ENCODE assay signal across 27 mouse cellular contexts in genomic region chr5:28903805-28904320, GRCm38 (mm10).
DNase-seq lines count a peak whose midpoint lies in the region; ATAC-seq and TF ChIP-seq lines count a peak whose summit lies in the region.
"Had no signal": no experiment of that assay in that cellular context is flagged by ENCODE, and none has a peak within 500 bp of the region (broad histone marks: within the 10 kb centered on the region; RNA-seq: fewer than 3 reads in every experiment).

No protein-coding gene starts in this region.

- no peak for ATAC-seq in hindbrain, embryonic 11.5 days (ENCODE audit: low FRiP score)
- peak; percentile 33; the same call in 1 of the 2 replicates for ATAC-seq in stomach, embryonic 14.5 days (ENCODE audit: insufficient number of reproducible peaks, insufficient read depth, low FRiP score, low read depth)
- ATAC-seq in stomach, postnatal 0 days (ENCODE audit: low FRiP score, low TSS enrichment): no peak
- ATAC-seq: activated CD4-positive, CD25-positive, alpha-beta regulatory T cell, adult 4 months; liver, embryonic 12.5 days had no signal

- H3K27ac ChIP-seq in hindbrain, embryonic 10.5 days: peak overlapping the region; percentile 64; the same call in 1 of the 2 replicates
- H3K27ac ChIP-seq in hindbrain, embryonic 11.5 days (ENCODE audit: low read depth, low read length): no peak overlapping the region
- H3K27ac ChIP-seq in stomach, embryonic 14.5 days (ENCODE audit: low read length): no peak overlapping the region; the same call in 1 of the 2 replicates
- H3K27ac ChIP-seq in stomach, postnatal 0 days (replicated peaks): no peak overlapping the region
- peak overlapping the region; percentile 30; the same call in 1 of the 2 replicates for H3K27ac ChIP-seq in embryonic facial prominence, embryonic 10.5 days (replicated peaks)
- H3K27ac ChIP-seq: embryonic facial prominence, embryonic 15.5 days; heart, embryonic 13.5 days; hindbrain, embryonic 13.5 days; kidney, embryonic 15.5 days; limb, embryonic 13.5 days; liver, embryonic 12.5 days had no signal

- peaks cover 11% of the 10 kb centered on the region for H3K4me1 ChIP-seq in hindbrain, embryonic 10.5 days (replicated peaks)
- H3K4me1 ChIP-seq in hindbrain, embryonic 11.5 days (replicated peaks; ENCODE audit: control insufficient read depth, insufficient read depth, low read length): no peaks in the 10 kb centered on the region
- no peaks in the 10 kb centered on the region for H3K4me1 ChIP-seq in stomach, embryonic 14.5 days (ENCODE audit: control insufficient read depth, insufficient read depth, low read length)
- H3K4me1 ChIP-seq in stomach, postnatal 0 days (replicated peaks; ENCODE audit: control insufficient read depth, insufficient read depth): no peaks in the 10 kb centered on the region
- H3K4me1 ChIP-seq in embryonic facial prominence, embryonic 10.5 days: peaks cover 14% of the 10 kb centered on the region
- H3K4me1 ChIP-seq: embryonic facial prominence, embryonic 15.5 days; heart, embryonic 13.5 days; kidney, embryonic 15.5 days; limb, embryonic 13.5 days; liver, embryonic 12.5 days had no signal

- no peak for TF ChIP-seq EP300 in stomach, postnatal 0 days (optimal IDR thresholded peaks at IDR 0.05)

- TF ChIP-seq CTCF in stomach, postnatal 0 days (IDR thresholded peaks at IDR 0.05; ENCODE audit: low read depth): no peak

- no peaks in the 10 kb centered on the region for H3K9me3 ChIP-seq in hindbrain, embryonic 10.5 days
- H3K9me3 ChIP-seq in hindbrain, embryonic 11.5 days (ENCODE audit: control insufficient read depth, low read length): no peaks in the 10 kb centered on the region
- no peaks in the 10 kb centered on the region for H3K9me3 ChIP-seq in stomach, embryonic 14.5 days (ENCODE audit: control insufficient read depth, low read depth, low read length)
- H3K9me3 ChIP-seq in stomach, postnatal 0 days (ENCODE audit: control insufficient read depth, low read length): no peaks in the 10 kb centered on the region
- no peaks in the 10 kb centered on the region for H3K9me3 ChIP-seq in embryonic facial prominence, embryonic 10.5 days
- H3K9me3 ChIP-seq: embryonic facial prominence, embryonic 15.5 days; G1E; heart, embryonic 13.5 days; hindbrain, embryonic 13.5 days; kidney, embryonic 15.5 days; limb, embryonic 13.5 days; liver, embryonic 12.5 days had no signal

- DNase-seq in hindbrain, embryonic 10.5 days (ENCODE audit: low spot score): peak; percentile 6
- no peak for DNase-seq in hindbrain, embryonic 11.5 days (ENCODE audit: low spot score)
- DNase-seq in stomach, postnatal 0 days (ENCODE audit: low spot score): no peak
- peak; percentile 35 for DNase-seq in embryonic facial prominence, embryonic 10.5 days (ENCODE audit: low spot score)
- no peak for DNase-seq in adrenal gland, adult 2 months
- DNase-seq in MN1 (ENCODE audit: low spot score): no peak
- DNase-seq: B cell, adult 2 months; cerebellum, adult 8-10 months; gastrocnemius, postnatal 10 days; heart, postnatal 14 days; kidney, adult 11 months; kidney, postnatal 36 days; layer of hippocampus, postnatal 36 days; lung, adult 18-20 months; lung, postnatal 14 days; right cerebral cortex, postnatal 25 days; spleen, adult 18-20 months; thymus, postnatal 14 days had no signal

- no peaks in the 10 kb centered on the region for H3K36me3 ChIP-seq in hindbrain, embryonic 10.5 days
- H3K36me3 ChIP-seq in hindbrain, embryonic 11.5 days (ENCODE audit: control insufficient read depth, insufficient read depth, low read length): no peaks in the 10 kb centered on the region
- H3K36me3 ChIP-seq in stomach, embryonic 14.5 days (ENCODE audit: control insufficient read depth, insufficient read depth, low read length): no peaks in the 10 kb centered on the region
- no peaks in the 10 kb centered on the region for H3K36me3 ChIP-seq in stomach, postnatal 0 days (ENCODE audit: control insufficient read depth, insufficient read depth, low read length)
- H3K36me3 ChIP-seq in embryonic facial prominence, embryonic 10.5 days (replicated peaks): no peaks in the 10 kb centered on the region
- H3K36me3 ChIP-seq: embryonic facial prominence, embryonic 15.5 days; G1E; heart, embryonic 13.5 days; hindbrain, embryonic 13.5 days; kidney, embryonic 15.5 days; limb, embryonic 13.5 days; liver, embryonic 12.5 days had no signal

- no peak overlapping the region for H3K9ac ChIP-seq in hindbrain, embryonic 11.5 days (ENCODE audit: low read depth, low read length)
- H3K9ac ChIP-seq in stomach, embryonic 14.5 days (replicated peaks; ENCODE audit: low read depth, low read length): no peak overlapping the region
- no peak overlapping the region for H3K9ac ChIP-seq in stomach, postnatal 0 days (ENCODE audit: low read length)
- H3K9ac ChIP-seq: embryonic facial prominence, embryonic 15.5 days; heart, embryonic 13.5 days; hindbrain, embryonic 13.5 days; kidney, embryonic 15.5 days; limb, embryonic 13.5 days; liver, embryonic 12.5 days had no signal

- 27% methylated on average over 3 of the region's 3 CpGs for WGBS in hindbrain, embryonic 10.5 days
- WGBS in hindbrain, embryonic 11.5 days: 27% methylated on average over 3 of the region's 3 CpGs
- WGBS in stomach, embryonic 14.5 days: 45% methylated on average over 3 of the region's 3 CpGs
- WGBS in stomach, postnatal 0 days: 38% methylated on average over 3 of the region's 3 CpGs
- WGBS in embryonic facial prominence, embryonic 10.5 days: 27% methylated on average over 3 of the region's 3 CpGs

- no peak overlapping the region for H3K4me3 ChIP-seq in hindbrain, embryonic 10.5 days
- no peak overlapping the region for H3K4me3 ChIP-seq in hindbrain, embryonic 11.5 days (ENCODE audit: low read depth, low read length)
- no peak overlapping the region for H3K4me3 ChIP-seq in stomach, embryonic 14.5 days (ENCODE audit: low read depth, low read length)
- no peak overlapping the region for H3K4me3 ChIP-seq in stomach, postnatal 0 days (ENCODE audit: low read depth, low read length)
- H3K4me3 ChIP-seq in embryonic facial prominence, embryonic 10.5 days: no peak overlapping the region
- H3K4me3 ChIP-seq: embryonic facial prominence, embryonic 15.5 days; heart, embryonic 13.5 days; hindbrain, embryonic 13.5 days; kidney, embryonic 15.5 days; limb, embryonic 13.5 days; liver, embryonic 12.5 days had no signal

- H3K4me2 ChIP-seq in hindbrain, embryonic 11.5 days (replicated peaks; ENCODE audit: low read depth, low read length): no peak overlapping the region
- H3K4me2 ChIP-seq in stomach, embryonic 14.5 days (replicated peaks; ENCODE audit: low read depth, low read length): no peak overlapping the region
- no peak overlapping the region for H3K4me2 ChIP-seq in stomach, postnatal 0 days (replicated peaks; ENCODE audit: low read depth)
- H3K4me2 ChIP-seq: embryonic facial prominence, embryonic 15.5 days; heart, embryonic 13.5 days; hindbrain, embryonic 13.5 days; kidney, embryonic 15.5 days; limb, embryonic 13.5 days; liver, embryonic 12.5 days had no signal

- no peaks in the 10 kb centered on the region for H3K27me3 ChIP-seq in hindbrain, embryonic 10.5 days (ENCODE audit: insufficient read depth, poor library complexity, severe bottlenecking)
- no peaks in the 10 kb centered on the region for H3K27me3 ChIP-seq in hindbrain, embryonic 11.5 days (ENCODE audit: control insufficient read depth, insufficient read depth, low read length)
- H3K27me3 ChIP-seq in stomach, embryonic 14.5 days (ENCODE audit: control insufficient read depth, insufficient read depth, low read length): no peaks in the 10 kb centered on the region
- H3K27me3 ChIP-seq in stomach, postnatal 0 days (ENCODE audit: control insufficient read depth, insufficient read depth, low read length): no peaks in the 10 kb centered on the region
- no peaks in the 10 kb centered on the region for H3K27me3 ChIP-seq in embryonic facial prominence, embryonic 10.5 days (replicated peaks; ENCODE audit: low read depth, poor library complexity, severe bottlenecking)
- H3K27me3 ChIP-seq: embryonic facial prominence, embryonic 15.5 days; heart, embryonic 13.5 days; hindbrain, embryonic 13.5 days; kidney, embryonic 15.5 days; limb, embryonic 13.5 days; liver, embryonic 12.5 days had no signal

Comparison
In these comparisons a context has a peak if more than half of its experiments do, and no peak if none do; other contexts are left out.
1. DNase-seq: peak in hindbrain, embryonic 10.5 days (single experiment) and embryonic facial prominence, embryonic 10.5 days (single experiment); none in hindbrain, embryonic 11.5 days (single experiment), stomach, postnatal 0 days (single experiment), adrenal gland, adult 2 months (single experiment) and MN1 (single experiment).
2. H3K27ac ChIP-seq: peak in hindbrain, embryonic 10.5 days (single experiment) and embryonic facial prominence, embryonic 10.5 days (single experiment); none in hindbrain, embryonic 11.5 days (single experiment), stomach, embryonic 14.5 days (single experiment) and stomach, postnatal 0 days (single experiment).